Comparison of ENCODE assay signal across 10 mouse cellular contexts in genomic region chr3:98015205-98016171, GRCm38 (mm10). TPM values are rescaled to one million over a fixed set of nuclear protein-coding genes. Genes with fewer than 3 reads are reported as not detected.
DNase-seq lines count a peak whose midpoint lies in the region; ATAC-seq and TF ChIP-seq lines count a peak whose summit lies in the region.
"Had no signal": no experiment of that assay in that cellular context is flagged by ENCODE, and none has a peak within 500 bp of the region (broad histone marks: within the 10 kb centered on the region; RNA-seq: fewer than 3 reads in every experiment).

No protein-coding gene starts in this region.

- TF ChIP-seq CTCF in olfactory bulb, adult 2 months (IDR thresholded peaks at IDR 0.05; ENCODE audit: insufficient read depth, low read depth, low read length) = no peak

- peak overlapping the region; percentile 83 for H3K4me2 ChIP-seq in lung, embryonic 15.5 days
- H3K4me2 ChIP-seq in forebrain, embryonic 14.5 days (ENCODE audit: low read length) = peak overlapping the region; percentile 82
- H3K4me2 ChIP-seq in limb, embryonic 12.5 days = peak overlapping the region; percentile 68

- no peaks in the 10 kb centered on the region for H3K27me3 ChIP-seq in lung, embryonic 15.5 days
- no peaks in the 10 kb centered on the region for H3K27me3 ChIP-seq in forebrain, embryonic 14.5 days (replicated peaks; ENCODE audit: control insufficient read depth, insufficient read depth, low read length)
- H3K27me3 ChIP-seq in limb, embryonic 12.5 days = no peaks in the 10 kb centered on the region

- no peaks in the 10 kb centered on the region for H3K36me3 ChIP-seq in lung, embryonic 15.5 days
- no peaks in the 10 kb centered on the region for H3K36me3 ChIP-seq in forebrain, embryonic 14.5 days (ENCODE audit: control insufficient read depth, insufficient read depth, low read length)
- 0 out of 2 replicates have a peak, but pooled peaks cover 1% of the 10 kb centered on the region for H3K36me3 ChIP-seq in limb, embryonic 12.5 days

- peaks cover 64% of the 10 kb centered on the region for H3K4me1 ChIP-seq in lung, embryonic 15.5 days
- peaks cover 46% of the 10 kb centered on the region for H3K4me1 ChIP-seq in forebrain, embryonic 14.5 days (ENCODE audit: control insufficient read depth, insufficient read depth, low read length)
- H3K4me1 ChIP-seq in limb, embryonic 12.5 days (replicated peaks) = peaks cover 60% of the 10 kb centered on the region
- peaks cover 20% of the 10 kb centered on the region for H3K4me1 ChIP-seq in olfactory bulb, adult 2 months (ENCODE audit: control insufficient read depth, insufficient read depth, low read length)

- WGBS in lung, embryonic 15.5 days = 46% methylated on average over 14 of the region's 14 CpGs
- WGBS in forebrain, embryonic 14.5 days = 17% methylated on average over 14 of the region's 14 CpGs
- WGBS in limb, embryonic 12.5 days = 62% methylated on average over 14 of the region's 14 CpGs
- WGBS in olfactory bulb, adult 2 months = 21% methylated on average over 14 of the region's 14 CpGs

- H3K27ac ChIP-seq in lung, embryonic 15.5 days = no peak overlapping the region
- no peak overlapping the region for H3K27ac ChIP-seq in forebrain, embryonic 14.5 days (ENCODE audit: low read depth, low read length)
- no peak overlapping the region for H3K27ac ChIP-seq in limb, embryonic 12.5 days
- peak overlapping the region; percentile 72 for H3K27ac ChIP-seq in olfactory bulb, adult 2 months (ENCODE audit: insufficient read depth, low read depth, low read length)

- no peak for DNase-seq in lung, adult 18-20 months
- peak; percentile 85 for DNase-seq in forebrain, embryonic 14.5 days (ENCODE audit: low spot score)
- no peak for DNase-seq in adrenal gland, postnatal 14 days
- DNase-seq in T-cell, adult 2 months (ENCODE audit: low spot score) = no peak
- no peak for DNase-seq in embryo, embryonic 11 days
- DNase-seq: cerebellum, adult 8-10 months; kidney, adult 8-10 months had no signal

- peak overlapping the region; percentile 72 for H3K4me3 ChIP-seq in lung, embryonic 15.5 days
- peak overlapping the region; percentile 82 for H3K4me3 ChIP-seq in forebrain, embryonic 14.5 days (ENCODE audit: low read depth, low read length)
- peak overlapping the region; percentile 96 for H3K4me3 ChIP-seq in limb, embryonic 12.5 days (replicated peaks)
- peak overlapping the region; percentile 41 for H3K4me3 ChIP-seq in olfactory bulb, adult 2 months (ENCODE audit: insufficient read depth, low read depth, low read length)

- no peaks in the 10 kb centered on the region for H3K9me3 ChIP-seq in lung, embryonic 15.5 days
- no peaks in the 10 kb centered on the region for H3K9me3 ChIP-seq in forebrain, embryonic 14.5 days (replicated peaks; ENCODE audit: control insufficient read depth, low read length)
- no peaks in the 10 kb centered on the region for H3K9me3 ChIP-seq in limb, embryonic 12.5 days

- TF ChIP-seq POLR2A in olfactory bulb, adult 2 months (IDR thresholded peaks at IDR 0.05; ENCODE audit: insufficient read depth, low read depth, low read length) = no peak

- peak overlapping the region; percentile 86; the same call in 1 of the 2 replicates for H3K9ac ChIP-seq in lung, embryonic 15.5 days
- H3K9ac ChIP-seq in forebrain, embryonic 14.5 days (ENCODE audit: low read length) = peak overlapping the region; percentile 10
- peak overlapping the region; percentile 31; the same call in 1 of the 2 replicates for H3K9ac ChIP-seq in limb, embryonic 12.5 days (replicated peaks)

- ATAC-seq in lung, embryonic 15.5 days (ENCODE audit: borderline replicate concordance, extremely low read depth, low FRiP score, low TSS enrichment) = no peak
- ATAC-seq in forebrain, embryonic 14.5 days = no peak; the same call in 1 of the 2 replicates
- ATAC-seq in limb, embryonic 12.5 days (ENCODE audit: insufficient number of reproducible peaks, insufficient read depth, low FRiP score, low TSS enrichment, low read depth) = no peak

RNA-seq across cellular contexts. Expression of gene Notch2, which starts 2.2 kb away (rescaled TPM):
- 33.4 and 35.1 TPM in 2 replicates for polyA plus RNA-seq in lung, embryonic 15.5 days (2015; fragmentation: Nextera tagmentation; extraction: Ambion mirVana)
- 13.6 and 18.1 TPM in 2 replicates for polyA plus RNA-seq in forebrain, embryonic 14.5 days (2014; fragmentation: Nextera tagmentation; extraction: Ambion mirVana)
- polyA plus RNA-seq in limb, embryonic 12.5 days (2016; fragmentation: Nextera tagmentation; extraction: Ambion mirVana) = 35.7 and 41.6 TPM in 2 replicates
- 43.4 TPM in 1 of 2 replicates, not detected in the other for polyA plus RNA-seq in olfactory bulb, adult 2 months (2012; ENCODE audit: insufficient read depth, insufficient read length, low replicate concordance, missing spikeins)
- 46.7 and 47.6 TPM in 2 replicates for total RNA-seq in adrenal gland, postnatal 14 days (2021)

Comparison
In these comparisons a context has a peak if more than half of its experiments do, and no peak if none do; other contexts are left out.
1. H3K4me3 ChIP-seq: peak in every context shown above with its lines; median percentile 96 in limb, embryonic 12.5 days; 82 in forebrain, embryonic 14.5 days; 72 in lung, embryonic 15.5 days; 41 in olfactory bulb, adult 2 months.
2. H3K9ac ChIP-seq: peak in every context shown above with its lines; median percentile 86 in lung, embryonic 15.5 days; 31 in limb, embryonic 12.5 days; 10 in forebrain, embryonic 14.5 days.